Mouse (Mus musculus): ENCODE measurements at regions not wholly inside any gene's neighbourhood (a gene's known extent, or its start where the extent isn't known, plus 50 kb on each side); places are given as distances from the start of the nearest gene placed in this dataset.

DNA sequence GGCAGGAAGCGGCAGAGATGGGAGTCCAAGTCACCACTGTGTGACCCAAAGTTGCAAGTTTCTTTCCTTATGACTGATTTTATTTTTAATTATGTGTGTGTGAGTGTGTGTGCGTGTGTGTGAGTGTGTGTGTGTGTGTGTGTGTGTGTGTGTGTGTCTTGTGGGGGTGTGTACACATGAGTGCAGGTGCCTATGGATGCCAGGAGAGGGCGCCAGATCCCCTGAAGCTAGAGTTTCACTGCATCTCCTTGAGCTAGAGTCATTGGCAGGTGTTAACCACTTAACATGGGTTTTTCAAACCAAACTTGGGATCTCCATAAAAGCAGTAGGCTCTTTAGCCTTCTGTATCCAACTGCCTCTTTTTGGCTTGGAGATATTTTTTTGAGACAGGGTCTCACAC lies 156.2 kb upstream of the Sdk2 start:
- Histone ChIP-seq H3K4me1 (ENCODE audit: insufficient read depth) (no peaks in the 10 kb centered on the region), H3K4me2 (no peak overlapping the region), H3K9ac (no peak overlapping the region), H3K9me3 (ENCODE audit: low read depth, low read length) (peaks cover 4% of the 10 kb centered on the region; the same call in 1 of the 2 replicates), H3K27ac (ENCODE audit: low read depth) (no peak overlapping the region), H3K27me3 (ENCODE audit: insufficient read depth, low read length) (0 out of 2 replicates have a peak, but pooled peaks cover 4% of the 10 kb centered on the region), H3K4me3 (ENCODE audit: low read depth, low read length) (no peak overlapping the region), H3K36me3 (ENCODE audit: insufficient read depth) (no peaks in the 10 kb centered on the region)
- no peak for ATAC-seq (ENCODE audit: insufficient read depth)
- 72% methylated on average over 3 of the region's 3 CpGs for WGBS
- no peak for DNase-seq
- TF ChIP-seq CTCF (IDR thresholded peaks at IDR 0.05; ENCODE audit: low read depth), result 0 out of 2 replicates have a peak, but pooled peaks have one; percentile 12

DNA sequence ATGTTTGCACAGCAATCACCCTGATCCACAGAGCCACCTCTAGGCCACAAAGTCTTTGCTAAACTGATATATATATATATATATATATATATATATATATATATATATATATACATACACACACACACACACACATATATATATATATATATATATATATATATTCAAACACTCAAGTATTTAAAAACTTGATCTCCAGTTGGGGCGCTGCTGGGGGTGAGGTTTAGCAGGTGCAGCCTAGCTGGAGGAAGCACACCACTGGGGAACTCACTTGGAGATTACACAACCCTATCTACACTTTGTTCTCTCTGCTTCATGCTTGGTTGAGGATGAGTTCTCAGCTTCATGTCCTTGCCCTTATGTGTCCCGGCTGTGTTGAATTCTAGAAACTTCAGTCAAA lies 153.6 kb upstream of the Sdk2 start:
- Histone ChIP-seq H3K27me3 (ENCODE audit: insufficient read depth, low read length) (peaks cover 17% of the 10 kb centered on the region), H3K4me2 (no peak overlapping the region), H3K4me3 (ENCODE audit: low read depth, low read length) (no peak overlapping the region), H3K36me3 (ENCODE audit: insufficient read depth) (no peaks in the 10 kb centered on the region), H3K27ac (ENCODE audit: low read depth) (no peak overlapping the region), H3K9me3 (ENCODE audit: low read depth, low read length) (peaks cover 4% of the 10 kb centered on the region; the same call in 1 of the 2 replicates), H3K9ac (no peak overlapping the region), H3K4me1 (ENCODE audit: insufficient read depth) (peaks cover 5% of the 10 kb centered on the region; the same call in 1 of the 2 replicates)
- DNase-seq, result no peak
- WGBS, result 82% methylated on average over 2 of the region's 2 CpGs
- no peak for ATAC-seq (ENCODE audit: insufficient read depth)
- TF ChIP-seq CTCF (IDR thresholded peaks at IDR 0.05; ENCODE audit: low read depth), result no peak

DNA sequence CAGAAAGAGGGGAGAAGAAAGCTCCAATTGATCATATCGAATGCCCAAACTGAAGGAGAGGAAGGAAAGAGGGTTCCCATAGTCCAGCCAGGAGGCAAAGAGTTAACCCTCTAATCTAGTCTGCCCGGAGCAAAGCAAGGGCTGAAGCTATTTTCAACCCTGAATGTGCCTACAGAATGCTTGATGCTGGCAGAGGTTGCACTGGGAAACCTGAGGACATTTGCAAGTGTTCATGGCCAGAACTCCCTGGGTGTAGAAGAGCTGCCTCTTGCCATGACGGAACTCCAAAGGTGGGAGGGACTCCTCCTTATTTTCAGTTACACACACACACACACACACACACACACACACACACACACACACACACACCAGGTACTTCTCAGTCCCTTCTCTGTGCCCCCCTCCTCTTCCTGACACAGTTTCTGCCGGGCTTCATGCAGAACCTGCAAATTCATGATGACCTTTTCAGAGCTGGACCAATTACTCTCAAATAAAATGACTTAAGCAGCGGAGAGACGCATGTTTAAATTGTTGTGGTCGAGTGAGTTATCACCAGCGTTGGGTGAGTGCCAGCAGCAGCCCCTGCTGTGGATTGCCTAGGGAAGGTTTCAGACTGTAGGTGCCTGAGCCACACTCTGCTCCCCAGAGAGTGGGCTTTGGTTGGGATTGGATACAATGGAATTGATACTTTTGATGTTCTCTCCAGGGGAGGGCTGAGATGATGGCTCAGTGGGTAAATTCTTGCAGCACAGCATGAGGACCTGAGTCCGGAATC lies 152.1 kb upstream of the Sdk2 start:
- ATAC-seq (ENCODE audit: insufficient read depth) (no peak), DNase-seq (peak; percentile 56)
- TF ChIP-seq CTCF (IDR thresholded peaks at IDR 0.05; ENCODE audit: low read depth), result no peak
- WGBS, result 18% methylated on average over 9 of the region's 9 CpGs
- peaks cover 5% of the 10 kb centered on the region; the same call in 1 of the 2 replicates for H3K4me1 ChIP-seq (ENCODE audit: insufficient read depth)
- H3K4me3 ChIP-seq (ENCODE audit: low read depth, low read length), result no peak overlapping the region
- no peak overlapping the region; the same call in 1 of the 2 replicates for H3K27ac ChIP-seq (ENCODE audit: low read depth)
- peaks cover 17% of the 10 kb centered on the region for H3K27me3 ChIP-seq (ENCODE audit: insufficient read depth, low read length)
- no peak overlapping the region for H3K4me2 ChIP-seq
- H3K36me3 ChIP-seq (ENCODE audit: insufficient read depth), result no peaks in the 10 kb centered on the region
- H3K9me3 ChIP-seq (ENCODE audit: low read depth, low read length), result peaks cover 4% of the 10 kb centered on the region; the same call in 1 of the 2 replicates
- H3K9ac ChIP-seq, result no peak overlapping the region

DNA sequence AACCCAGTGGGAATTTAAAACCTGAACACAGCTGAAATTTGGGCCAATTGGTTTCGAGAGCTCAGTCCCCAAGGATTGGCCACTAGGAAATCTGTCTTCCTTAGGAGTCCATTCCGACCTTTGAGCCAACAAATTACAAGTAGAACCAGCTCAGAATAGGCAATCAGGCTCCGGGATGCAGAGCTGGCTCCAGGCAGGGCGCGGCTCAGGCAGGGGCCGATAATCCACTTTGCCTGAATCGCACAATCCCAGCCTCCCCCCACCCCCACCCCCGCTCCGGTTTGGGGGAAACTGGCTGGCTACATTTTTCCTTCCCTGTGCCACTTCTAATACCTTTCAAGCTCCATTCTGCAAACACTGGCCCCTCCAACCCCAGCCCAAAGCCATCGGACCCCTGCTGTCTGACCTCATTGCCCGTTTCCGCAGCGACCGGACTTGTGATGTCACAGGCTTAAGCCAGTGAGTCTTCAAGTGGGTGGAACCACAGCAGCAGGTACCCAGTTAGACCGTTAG lies 150.5 kb upstream of the Sdk2 start:
- Histone ChIP-seq H3K4me2 (peak overlapping the region; percentile 52), H3K4me1 (ENCODE audit: insufficient read depth) (peaks cover 5% of the 10 kb centered on the region; the same call in 1 of the 2 replicates), H3K36me3 (ENCODE audit: insufficient read depth) (no peaks in the 10 kb centered on the region), H3K4me3 (ENCODE audit: low read depth, low read length) (peak overlapping the region; percentile 9), H3K9ac (no peak overlapping the region; the same call in none of the 2 replicates), H3K27ac (ENCODE audit: low read depth) (no peak overlapping the region), H3K9me3 (ENCODE audit: low read depth, low read length) (no peaks in the 10 kb centered on the region; the same call in 1 of the 2 replicates), H3K27me3 (ENCODE audit: insufficient read depth, low read length) (peaks cover 17% of the 10 kb centered on the region)
- TF ChIP-seq CTCF (IDR thresholded peaks at IDR 0.05; ENCODE audit: low read depth), result no peak
- DNase-seq, result no peak
- no peak for ATAC-seq (ENCODE audit: insufficient read depth)
- 3% methylated on average over 15 of the region's 15 CpGs for WGBS

DNA sequence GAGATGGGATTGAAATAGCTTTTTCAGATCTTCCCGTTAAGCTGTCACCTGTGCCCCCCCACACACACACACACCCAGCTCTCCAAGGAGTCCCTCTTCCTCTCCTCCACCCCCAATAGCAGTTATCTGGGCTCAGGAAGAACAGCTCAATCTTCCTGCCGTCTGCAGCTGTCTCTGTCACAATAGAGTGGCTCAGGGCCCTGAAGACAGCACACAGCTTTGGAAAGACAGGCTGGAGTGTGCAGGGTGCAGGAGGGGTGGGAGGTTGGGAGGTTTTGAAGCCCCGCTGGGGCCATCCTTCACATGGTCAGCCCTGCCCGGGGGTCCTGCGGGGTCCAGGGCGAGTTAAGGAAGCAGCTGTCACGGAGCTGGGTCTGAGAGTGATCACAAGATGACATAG lies 149.6 kb upstream of the Sdk2 start:
- no peak overlapping the region for H3K9ac ChIP-seq
- no peak for ATAC-seq (ENCODE audit: insufficient read depth)

DNA sequence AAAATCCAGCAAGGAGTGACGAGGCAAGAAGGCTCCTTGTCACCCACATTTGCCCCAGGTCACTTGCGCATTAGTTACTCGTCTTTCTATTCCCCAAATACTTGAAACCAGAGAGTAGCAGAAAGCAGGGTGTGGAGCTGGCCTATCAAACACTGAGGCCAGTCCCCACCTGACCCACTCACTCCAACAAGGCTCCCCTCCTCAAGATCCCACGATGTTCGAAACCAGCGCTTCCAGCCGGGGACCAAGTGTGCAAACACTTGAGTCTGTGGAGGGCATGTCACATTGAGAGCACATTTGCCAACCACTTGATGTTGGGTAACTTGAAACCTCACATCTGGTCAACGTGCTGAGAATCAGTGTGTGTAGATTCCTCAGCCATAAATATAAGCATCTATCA lies 148.4 kb upstream of the Sdk2 start:
- H3K9me3 ChIP-seq (ENCODE audit: low read depth, low read length), result no peaks in the 10 kb centered on the region
- peaks cover 17% of the 10 kb centered on the region for H3K27me3 ChIP-seq (ENCODE audit: insufficient read depth, low read length)
- TF ChIP-seq CTCF (IDR thresholded peaks at IDR 0.05; ENCODE audit: low read depth), result no peak
- peak; percentile 67 for ATAC-seq (ENCODE audit: insufficient read depth)
- DNase-seq, result peak; percentile 49
- peaks cover 5% of the 10 kb centered on the region; the same call in 1 of the 2 replicates for H3K4me1 ChIP-seq (ENCODE audit: insufficient read depth)
- H3K36me3 ChIP-seq (ENCODE audit: insufficient read depth), result no peaks in the 10 kb centered on the region
- H3K4me2 ChIP-seq, result no peak overlapping the region
- no peak overlapping the region for H3K4me3 ChIP-seq (ENCODE audit: low read depth, low read length)
- no peak overlapping the region for H3K9ac ChIP-seq
- no peak overlapping the region for H3K27ac ChIP-seq (ENCODE audit: low read depth)
- 47% methylated on average over 8 of the region's 8 CpGs for WGBS

More for the DNA sequence above, 149.6 kb upstream of the Sdk2 start:
- H3K27ac ChIP-seq (ENCODE audit: low read depth), result no peak overlapping the region
- no peak for TF ChIP-seq CTCF (IDR thresholded peaks at IDR 0.05; ENCODE audit: low read depth)
- peaks cover 5% of the 10 kb centered on the region; the same call in 1 of the 2 replicates for H3K4me1 ChIP-seq (ENCODE audit: insufficient read depth)
- peak overlapping the region; percentile 52; the same call in 1 of the 2 replicates for H3K4me2 ChIP-seq
- no peak overlapping the region for H3K4me3 ChIP-seq (ENCODE audit: low read depth, low read length)
- 4% methylated on average over 7 of the region's 7 CpGs for WGBS
- no peaks in the 10 kb centered on the region for H3K36me3 ChIP-seq (ENCODE audit: insufficient read depth)
- H3K9me3 ChIP-seq (ENCODE audit: low read depth, low read length), result no peaks in the 10 kb centered on the region
- DNase-seq, result no peak
- peaks cover 17% of the 10 kb centered on the region for H3K27me3 ChIP-seq (ENCODE audit: insufficient read depth, low read length)

DNA sequence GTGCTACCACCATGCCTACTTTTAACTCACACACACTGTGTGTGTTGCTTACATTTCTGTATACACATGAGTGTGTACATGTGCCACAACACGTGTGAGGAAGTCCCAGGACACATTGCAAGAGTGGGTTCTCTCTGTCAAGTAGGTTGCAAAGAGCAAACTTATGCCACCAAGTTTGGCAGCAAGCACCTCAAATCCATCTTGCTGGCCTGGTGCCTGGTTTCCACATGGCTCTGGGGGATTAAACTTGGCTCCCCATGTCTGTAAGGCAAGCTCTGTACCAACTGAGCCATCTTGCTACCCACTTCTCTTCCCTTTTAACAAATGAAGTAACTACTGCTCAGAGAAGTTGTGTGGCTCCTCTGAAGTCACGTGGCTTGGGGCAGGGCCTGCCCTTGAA lies 145.3 kb upstream of the Sdk2 start:
- no peak for DNase-seq
- Histone ChIP-seq H3K27ac (ENCODE audit: low read depth) (no peak overlapping the region), H3K4me2 (no peak overlapping the region), H3K9ac (no peak overlapping the region), H3K27me3 (ENCODE audit: insufficient read depth, low read length) (peaks cover 5% of the 10 kb centered on the region; the same call in 1 of the 2 replicates), H3K4me1 (ENCODE audit: insufficient read depth) (peaks cover 3% of the 10 kb centered on the region; the same call in 1 of the 2 replicates), H3K4me3 (ENCODE audit: low read depth, low read length) (no peak overlapping the region), H3K9me3 (ENCODE audit: low read depth, low read length) (no peaks in the 10 kb centered on the region), H3K36me3 (ENCODE audit: insufficient read depth) (no peaks in the 10 kb centered on the region)
- 62% methylated on average over 2 of the region's 2 CpGs for WGBS
- no peak for ATAC-seq (ENCODE audit: insufficient read depth)
- TF ChIP-seq CTCF (IDR thresholded peaks at IDR 0.05; ENCODE audit: low read depth), result no peak

Data from lung, embryonic 14.5 days (tissue).